Mouse (Mus musculus) kidney, adult 2 months (tissue): ENCODE data around the gene Tmem238l.

Source experiments
- CTCF ChIP-seq: fragments of 200-500 bp; conservative IDR thresholded peaks from 2 replicates; pipeline ENCODE4 v1.5.1; 2011; ENCODE audit warnings: low read depth, mild to moderate bottlenecking, control low read depth, low read length, moderate library complexity, mixed read lengths; ENCODE audit not compliant: insufficient read depth, insufficient read length
- POLR2A ChIP-seq: fragments of 200-500 bp; IDR thresholded peaks from one replicate; pipeline ENCODE4 v1.6.1; 2011; ENCODE audit warnings: low read depth, low read length, control low read depth

DNA sequence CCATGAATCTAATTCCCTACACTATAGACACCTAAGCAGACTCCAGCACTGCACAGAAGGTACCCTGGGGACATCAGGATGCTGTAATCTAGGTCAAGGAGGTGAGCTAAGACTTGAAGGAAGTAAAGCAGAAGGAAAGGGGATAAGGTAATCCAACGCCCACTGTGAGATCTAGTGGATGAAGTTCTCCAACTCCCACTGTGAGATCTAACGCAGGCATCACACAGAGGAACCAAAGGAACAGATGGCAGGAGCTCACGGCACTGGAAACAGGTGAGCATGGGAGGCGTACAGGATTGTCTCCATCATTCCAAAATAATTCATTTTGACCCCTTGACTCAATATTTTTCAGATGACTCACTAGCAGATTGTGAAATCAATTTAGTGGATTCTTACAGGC, 40.0 kb downstream of the Tmem238l start:
- TF ChIP-seq CTCF (no peak), POLR2A (no peak)
